Mouse (Mus musculus) embryo, embryonic 11 days (tissue): ENCODE measurements around the gene Zc3h8.

Source experiments
- DNase-seq: peaks from one replicate; pipeline ENCODE4 v3.0.0-alpha.2; 2015

The Zc3h8 gene

GRCm38 (mm10) chr2:128943538-128944528 is at the start of gene Zc3h8:
Zc3h8 (minus strand) TSS chr2:128944077.
- peak; percentile 99 for DNase-seq

GRCm38 (mm10) chr2:128984746-128985145 is 40.9 kb upstream of the Zc3h8 start:
- DNase-seq, result no peak

- DNase-seq, result no peak
These were observed 31.7 kb upstream of the Zc3h8 start for GRCm38 (mm10) chr2:128975572-128975971.

GRCm38 (mm10) chr2:128972301-128972700 is 28.4 kb upstream of the Zc3h8 start:
- no peak for DNase-seq

GRCm38 (mm10) chr2:128968475-128969083 is 24.7 kb upstream of the Zc3h8 start:
- DNase-seq, result no peak

- DNase-seq, result peak; percentile 89
These were observed 24.0 kb upstream of the Zc3h8 start, which contains the start of gene Gm10762 for GRCm38 (mm10) chr2:128967661-128968441. Gm10762 (minus strand) TSS chr2:128967725.

- DNase-seq, result peak; percentile 99
These were observed 23.0 kb upstream of the Zc3h8 start, which contains the start of gene Zc3h6 for GRCm38 (mm10) chr2:128966641-128967580. Zc3h6 (plus strand) TSS chr2:128967402.

- peak; percentile 16 for DNase-seq
These were observed 22.4 kb upstream of the Zc3h8 start for GRCm38 (mm10) chr2:128966236-128966635.

GRCm38 (mm10) chr2:128965505-128966105 is 21.7 kb upstream of the Zc3h8 start:
- peak; percentile 50 for DNase-seq

GRCm38 (mm10) chr2:128954186-128954585 is 10.3 kb upstream of the Zc3h8 start:
- DNase-seq, result no peak

- peak; percentile 81 for DNase-seq
These were observed 4.2 kb upstream of the Zc3h8 start for GRCm38 (mm10) chr2:128947962-128948588.

- no peak for DNase-seq
These were observed 7.6 kb downstream of the Zc3h8 start for GRCm38 (mm10) chr2:128936256-128936655.

GRCm38 (mm10) chr2:128930704-128931103 is 13.2 kb downstream of the Zc3h8 start:
- DNase-seq, result no peak

GRCm38 (mm10) chr2:128928446-128928845 is 15.4 kb downstream of the Zc3h8 start:
- DNase-seq, result no peak

- DNase-seq, result no peak
These were observed 19.1 kb downstream of the Zc3h8 start for GRCm38 (mm10) chr2:128924799-128925198.

GRCm38 (mm10) chr2:128916528-128916927 is 27.3 kb downstream of the Zc3h8 start:
- no peak for DNase-seq

GRCm38 (mm10) chr2:128914978-128915377 is 28.9 kb downstream of the Zc3h8 start:
- DNase-seq, result no peak

- DNase-seq, result no peak
These were observed 40.2 kb downstream of the Zc3h8 start for GRCm38 (mm10) chr2:128903661-128904060.

- no peak for DNase-seq
These were observed 41.0 kb downstream of the Zc3h8 start for GRCm38 (mm10) chr2:128902843-128903242.

GRCm38 (mm10) chr2:128892180-128892721 is 51.6 kb downstream of the Zc3h8 start:
- DNase-seq, result peak; percentile 38
